ENCODE assay signal across 27 mouse cellular contexts in genomic region chr11:109206732-109207131, GRCm38 (mm10).
DNase-seq lines count a peak whose midpoint lies in the region; ATAC-seq and TF ChIP-seq lines count a peak whose summit lies in the region.
"Had no signal": no experiment of that assay in that cellular context is flagged by ENCODE, and none has a peak within 500 bp of the region (broad histone marks: within the 10 kb centered on the region; RNA-seq: fewer than 3 reads in every experiment).

No protein-coding gene starts in this region.

- intact Hi-C loops in heart, postnatal 25 days (cut with DNase I): no loop called here

- TF ChIP-seq POLR2A in brain, embryonic 14.5 days (IDR thresholded peaks at IDR 0.05; ENCODE audit: borderline replicate concordance, extremely low read depth, insufficient read depth, insufficient read length, poor library complexity, severe bottlenecking): no peak

- H3K4me3 ChIP-seq in heart, embryonic 10.5 days: 0 out of 2 replicates have a peak overlapping the region, but pooled peaks have one; percentile 19
- H3K4me3 ChIP-seq in hindbrain, embryonic 11.5 days (ENCODE audit: low read depth, low read length): no peak overlapping the region
- H3K4me3 ChIP-seq in hindbrain, embryonic 13.5 days: no peak overlapping the region
- H3K4me3 ChIP-seq: embryonic facial prominence, embryonic 13.5 days; erythroblast, embryonic 14.5 days; forebrain, embryonic 13.5 days; kidney, embryonic 15.5 days; limb, embryonic 13.5 days; liver, embryonic 13.5 days; myocyte had no signal

- no peak overlapping the region for H3K4me2 ChIP-seq in hindbrain, embryonic 11.5 days (replicated peaks; ENCODE audit: low read depth, low read length)
- H3K4me2 ChIP-seq in hindbrain, embryonic 13.5 days: no peak overlapping the region
- H3K4me2 ChIP-seq: embryonic facial prominence, embryonic 13.5 days; forebrain, embryonic 13.5 days; kidney, embryonic 15.5 days; limb, embryonic 13.5 days; liver, embryonic 13.5 days had no signal

- H3K9ac ChIP-seq in hindbrain, embryonic 11.5 days (ENCODE audit: low read depth, low read length): no peak overlapping the region
- H3K9ac ChIP-seq in hindbrain, embryonic 13.5 days: no peak overlapping the region
- H3K9ac ChIP-seq: embryonic facial prominence, embryonic 13.5 days; forebrain, embryonic 13.5 days; kidney, embryonic 15.5 days; limb, embryonic 13.5 days; liver, embryonic 13.5 days had no signal

- TF ChIP-seq CTCF in brain, embryonic 14.5 days (IDR thresholded peaks at IDR 0.05; ENCODE audit: borderline replicate concordance, extremely low read depth, insufficient read depth, insufficient read length): no peak

- peak; percentile 63 for ATAC-seq in hindbrain, embryonic 11.5 days (ENCODE audit: low FRiP score)
- ATAC-seq in hindbrain, embryonic 13.5 days (ENCODE audit: low FRiP score): no peak
- ATAC-seq: forebrain, embryonic 13.5 days; midbrain, embryonic 16.5 days had no signal

- H3K9me3 ChIP-seq in heart, embryonic 10.5 days: no peaks in the 10 kb centered on the region
- no peaks in the 10 kb centered on the region for H3K9me3 ChIP-seq in hindbrain, embryonic 11.5 days (ENCODE audit: control insufficient read depth, low read length)
- no peaks in the 10 kb centered on the region for H3K9me3 ChIP-seq in hindbrain, embryonic 13.5 days
- H3K9me3 ChIP-seq: embryonic facial prominence, embryonic 13.5 days; forebrain, embryonic 13.5 days; kidney, embryonic 15.5 days; limb, embryonic 13.5 days; liver, embryonic 13.5 days had no signal

- no peaks in the 10 kb centered on the region for H3K36me3 ChIP-seq in heart, embryonic 10.5 days
- no peaks in the 10 kb centered on the region for H3K36me3 ChIP-seq in hindbrain, embryonic 11.5 days (ENCODE audit: control insufficient read depth, insufficient read depth, low read length)
- H3K36me3 ChIP-seq in hindbrain, embryonic 13.5 days: no peaks in the 10 kb centered on the region
- H3K36me3 ChIP-seq: embryonic facial prominence, embryonic 13.5 days; kidney, embryonic 15.5 days; limb, embryonic 13.5 days; liver, embryonic 13.5 days had no signal

- peaks cover 3% of the 10 kb centered on the region; the same call in 1 of the 2 replicates for H3K27me3 ChIP-seq in heart, embryonic 10.5 days (ENCODE audit: insufficient read depth, poor library complexity, severe bottlenecking)
- 0 out of 2 replicates have a peak, but pooled peaks cover 2% of the 10 kb centered on the region for H3K27me3 ChIP-seq in hindbrain, embryonic 11.5 days (ENCODE audit: control insufficient read depth, insufficient read depth, low read length)
- peaks cover 11% of the 10 kb centered on the region for H3K27me3 ChIP-seq in hindbrain, embryonic 13.5 days
- H3K27me3 ChIP-seq: embryonic facial prominence, embryonic 13.5 days; kidney, embryonic 15.5 days; limb, embryonic 13.5 days; liver, embryonic 13.5 days had no signal

- DNase-seq in heart, embryonic 10.5 days (ENCODE audit: low spot score): peak; percentile 79
- no peak for DNase-seq in heart, postnatal 25 days (ENCODE audit: low spot score)
- DNase-seq in hindbrain, embryonic 11.5 days (ENCODE audit: low spot score): peak; percentile 64
- DNase-seq in brain, embryonic 14.5 days (ENCODE audit: low read depth): peak; percentile 27
- peak; percentile 59 for DNase-seq in embryo, embryonic 9.5 days (ENCODE audit: extremely low spot score)
- no peak for DNase-seq in B cell, adult 2 months
- DNase-seq: adrenal gland, postnatal 25 days; cerebellum, adult 11 months; cerebellum, adult 9-11 months; gastrocnemius, postnatal 14 days; heart, adult 11 months; heart, postnatal 10 days; kidney, adult 11 months; kidney, postnatal 36 days; layer of hippocampus, postnatal 36 days; liver, embryonic 13.5 days; lung, adult 2 months; lung, postnatal 14 days; thymus, postnatal 14 days had no signal

- WGBS in heart, embryonic 10.5 days: 22% methylated on average over 13 of the region's 13 CpGs
- 14% methylated on average over 13 of the region's 13 CpGs for WGBS in hindbrain, embryonic 11.5 days
- 7% methylated on average over 13 of the region's 13 CpGs for WGBS in hindbrain, embryonic 13.5 days

- H3K4me1 ChIP-seq in heart, embryonic 10.5 days: peaks cover 22% of the 10 kb centered on the region
- no peaks in the 10 kb centered on the region; the same call in 1 of the 2 replicates for H3K4me1 ChIP-seq in hindbrain, embryonic 11.5 days (replicated peaks; ENCODE audit: control insufficient read depth, insufficient read depth, low read length)
- peaks cover 19% of the 10 kb centered on the region for H3K4me1 ChIP-seq in hindbrain, embryonic 13.5 days (replicated peaks)
- H3K4me1 ChIP-seq: embryonic facial prominence, embryonic 13.5 days; limb, embryonic 13.5 days had no signal

- peak overlapping the region; percentile 25; the same call in 1 of the 2 replicates for H3K27ac ChIP-seq in heart, embryonic 10.5 days
- peak overlapping the region; percentile 32; the same call in 1 of the 2 replicates for H3K27ac ChIP-seq in hindbrain, embryonic 11.5 days (ENCODE audit: low read depth, low read length)
- no peak overlapping the region for H3K27ac ChIP-seq in hindbrain, embryonic 13.5 days
- H3K27ac ChIP-seq: embryonic facial prominence, embryonic 13.5 days; forebrain, embryonic 13.5 days; kidney, embryonic 15.5 days; limb, embryonic 13.5 days; liver, embryonic 13.5 days had no signal

Comparison
In these comparisons a context has a peak if more than half of its experiments do, and no peak if none do; other contexts are left out.
1. DNase-seq: peak in heart, embryonic 10.5 days (single experiment), hindbrain, embryonic 11.5 days (single experiment), brain, embryonic 14.5 days (single experiment) and embryo, embryonic 9.5 days (single experiment); none in heart, postnatal 25 days (single experiment) and B cell, adult 2 months (0 of 2).